Mouse (Mus musculus) lung, adult 2 months (tissue): ENCODE data around the gene Tubb2a. TPM values are rescaled to one million over a fixed set of nuclear protein-coding genes. Genes with fewer than 3 reads are reported as not detected.

Experiments
- DNase-seq: peaks from one replicate; pipeline ENCODE4 v3.0.0; 2022
- H3K4me1 ChIP-seq: fragments of 200-500 bp; 2 replicates; pipeline ENCODE4 v1.6.1; 2011; ENCODE audit warnings: low read length; ENCODE audit not compliant: control insufficient read depth, insufficient read depth
- H3K4me3 ChIP-seq: fragments of 200-500 bp; replicated peaks from 2 replicates; pipeline ENCODE3; 2011; ENCODE audit warnings: low read depth, mild to moderate bottlenecking, control low read depth, low read length; ENCODE audit errors: extremely low read depth
- CTCF ChIP-seq: fragments of 200-500 bp; IDR thresholded peaks from 2 replicates; pipeline ENCODE4 v1.5.1; 2011; ENCODE audit warnings: mild to moderate bottlenecking, low read length, control low read depth; ENCODE audit not compliant: insufficient read depth
- POLR2A ChIP-seq: fragments of 200-500 bp; IDR thresholded peaks from 2 replicates; pipeline ENCODE4 v1.6.1; 2011; ENCODE audit warnings: low read depth, mild to moderate bottlenecking, control low read depth, low read length, borderline replicate concordance; ENCODE audit errors: extremely low read depth
- WGBS: fragments of 180-500 bp; shearing (Covaris S2); methylation state at CpG from one replicate; pipeline ENCODE4 v1.1.7; 2018; 5-methylcytosine and 5-hydroxymethylcytosine counted together
- polyA plus RNA-seq: library from polyadenylated mRNA; depleted of rRNA; stranded (reverse); fragments of >200 nt; gene quantifications from 2 replicates; pipeline ENCODE4 v1.2.3, GENCODE M21; 2012

The Tubb2a gene
- polyA plus RNA-seq, 1 experiment, result 386 TPM

GRCm38 (mm10) chr13:34057252-34057651, 20.6 kb downstream of the Tubb2a start:
- Histone ChIP-seq H3K4me1 (peaks cover 2% of the 10 kb centered on the region; the same call in 1 of the 2 replicates), H3K4me3 (no peak overlapping the region)
- TF ChIP-seq CTCF (no peak), POLR2A (no peak)
- WGBS, result 95% methylated on average over 1 of the region's 1 CpGs
- no peak for DNase-seq

- peaks cover 2% of the 10 kb centered on the region; the same call in 1 of the 2 replicates for H3K4me1 ChIP-seq
- 67% methylated on average over 3 of the region's 3 CpGs for WGBS
- TF ChIP-seq POLR2A (no peak), CTCF (no peak)
- no peak overlapping the region for H3K4me3 ChIP-seq
- no peak for DNase-seq
Observed at GRCm38 (mm10) chr13:34054983-34055382, 22.8 kb downstream of the Tubb2a start.

- Histone ChIP-seq H3K4me3 (no peak overlapping the region), H3K4me1 (peaks cover 2% of the 10 kb centered on the region; the same call in 1 of the 2 replicates)
- TF ChIP-seq POLR2A, result no peak
- TF ChIP-seq CTCF, result no peak
- WGBS, result 64% methylated on average over 4 of the region's 4 CpGs
- DNase-seq, result no peak
Observed at GRCm38 (mm10) chr13:34054391-34054790, 23.4 kb downstream of the Tubb2a start.

GRCm38 (mm10) chr13:34053673-34054282, 24.0 kb downstream of the Tubb2a start:
- no peak for DNase-seq
- Histone ChIP-seq H3K4me1 (peaks cover 2% of the 10 kb centered on the region; the same call in 1 of the 2 replicates), H3K4me3 (no peak overlapping the region)
- 62% methylated on average over 13 of the region's 13 CpGs for WGBS
- TF ChIP-seq CTCF (no peak), POLR2A (no peak)

GRCm38 (mm10) chr13:34051692-34052091, 26.1 kb downstream of the Tubb2a start:
- no peak for DNase-seq
- Histone ChIP-seq H3K4me1 (peaks cover 2% of the 10 kb centered on the region; the same call in 1 of the 2 replicates), H3K4me3 (no peak overlapping the region)
- 70% methylated on average over 3 of the region's 3 CpGs for WGBS
- TF ChIP-seq CTCF, result no peak
- TF ChIP-seq POLR2A, result no peak

GRCm38 (mm10) chr13:34050479-34050878, 27.3 kb downstream of the Tubb2a start:
- no peak for TF ChIP-seq CTCF
- no peak for TF ChIP-seq POLR2A
- 77% methylated on average over 8 of the region's 8 CpGs for WGBS
- peaks cover 2% of the 10 kb centered on the region; the same call in 1 of the 2 replicates for H3K4me1 ChIP-seq
- DNase-seq, result no peak
- H3K4me3 ChIP-seq, result no peak overlapping the region

- Histone ChIP-seq H3K4me3 (no peak overlapping the region), H3K4me1 (no peaks in the 10 kb centered on the region; the same call in 1 of the 2 replicates)
- TF ChIP-seq CTCF (no peak), POLR2A (no peak)
- WGBS, result 92% methylated on average over 3 of the region's 3 CpGs
- DNase-seq, result no peak
Observed at GRCm38 (mm10) chr13:34047526-34047925, 30.3 kb downstream of the Tubb2a start.

GRCm38 (mm10) chr13:34046421-34047012, 31.3 kb downstream of the Tubb2a start:
- Histone ChIP-seq H3K4me1 (no peaks in the 10 kb centered on the region), H3K4me3 (no peak overlapping the region)
- 42% methylated on average over 11 of the region's 11 CpGs for WGBS
- DNase-seq, result peak; percentile 62
- TF ChIP-seq POLR2A (no peak), CTCF (peak; percentile 87)

GRCm38 (mm10) chr13:34045511-34046249, 32.1 kb downstream of the Tubb2a start:
- Histone ChIP-seq H3K4me1 (no peaks in the 10 kb centered on the region), H3K4me3 (no peak overlapping the region)
- WGBS, result 56% methylated on average over 5 of the region's 5 CpGs
- TF ChIP-seq CTCF (no peak), POLR2A (no peak)
- DNase-seq, result no peak
